Mouse (Mus musculus): ENCODE measurements at regions not wholly inside any gene's neighbourhood (a gene's known extent, or its start where the extent isn't known, plus 50 kb on each side); places are given as distances from the start of the nearest gene placed in this dataset.
A peak's percentile ranks its signal among the peaks of the same experiment; 100 is the strongest.

DNA sequence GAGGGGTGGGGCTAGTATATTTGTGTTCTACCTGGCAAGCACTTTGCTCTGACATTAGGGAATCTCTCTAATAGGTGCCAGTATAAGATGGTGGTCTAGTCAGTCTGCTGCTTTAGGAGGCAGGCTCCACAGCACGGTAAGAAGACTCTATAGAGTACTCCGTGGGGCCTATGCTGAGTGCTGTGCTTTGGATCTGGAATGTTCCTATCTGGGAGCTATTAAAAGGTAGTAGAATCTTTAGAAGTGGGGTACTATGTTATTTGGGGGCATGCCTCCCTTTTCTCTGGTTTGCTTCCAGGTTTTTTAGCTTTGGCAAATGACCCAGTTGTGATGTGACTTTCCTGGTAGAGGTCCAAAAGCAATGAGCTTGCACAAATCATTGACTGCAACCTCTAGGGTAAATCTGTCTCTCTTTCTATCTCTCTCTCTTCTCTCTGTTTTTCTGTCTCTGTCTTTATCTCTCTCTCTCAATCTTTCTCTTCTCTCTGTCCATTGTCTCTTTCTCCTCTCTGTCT, 208.6 kb upstream of the Camk1g start:
- DNase-seq (ENCODE audit: low spot score): no peak
- H3K9me3 ChIP-seq (ENCODE audit: control insufficient read depth, low read length): no peaks in the 10 kb centered on the region
- no peak overlapping the region for H3K4me3 ChIP-seq (ENCODE audit: low read depth, low read length)

DNA sequence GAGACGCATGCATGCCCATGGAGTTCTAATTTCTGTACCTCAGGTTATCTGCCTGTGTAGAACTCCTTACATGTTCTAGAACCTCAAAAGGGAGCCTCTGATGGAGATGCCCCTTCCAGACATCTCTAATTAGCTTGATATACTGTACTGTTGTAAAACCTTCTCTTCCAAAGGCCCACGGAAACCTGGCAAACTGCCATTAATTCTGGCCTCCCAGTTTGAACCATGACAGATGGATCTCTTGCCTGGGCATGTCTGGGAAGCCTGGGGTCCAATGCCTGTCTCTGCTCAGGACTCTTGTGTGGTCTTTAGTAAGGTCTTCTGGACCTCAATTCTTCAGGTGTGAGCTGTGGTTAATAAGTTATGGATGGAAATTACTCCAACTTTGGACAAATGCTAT, 207.7 kb upstream of the Camk1g start:
- Histone ChIP-seq H3K27me3 (replicated peaks; ENCODE audit: control insufficient read depth, insufficient read depth, low read length) (no peaks in the 10 kb centered on the region), H3K36me3 (ENCODE audit: control insufficient read depth, insufficient read depth, low read length) (no peaks in the 10 kb centered on the region), H3K4me3 (ENCODE audit: low read depth, low read length) (no peak overlapping the region), H3K9me3 (ENCODE audit: control insufficient read depth, low read length) (no peaks in the 10 kb centered on the region), H3K27ac (replicated peaks; ENCODE audit: low read depth, low read length) (no peak overlapping the region), H3K9ac (ENCODE audit: low read depth, low read length) (no peak overlapping the region), H3K4me2 (ENCODE audit: low read depth, low read length) (no peak overlapping the region), H3K4me1 (ENCODE audit: control insufficient read depth, insufficient read depth, low read length) (peaks cover 3% of the 10 kb centered on the region; the same call in 1 of the 2 replicates)
- DNase-seq (ENCODE audit: low spot score): peak; percentile 38
- 61% methylated on average over 2 of the region's 2 CpGs for WGBS
- ATAC-seq (ENCODE audit: low read depth): no peak

More for the DNA sequence above, 208.6 kb upstream of the Camk1g start:
- Histone ChIP-seq H3K4me2 (ENCODE audit: low read depth, low read length) (no peak overlapping the region), H3K4me1 (ENCODE audit: control insufficient read depth, insufficient read depth, low read length) (peaks cover 3% of the 10 kb centered on the region; the same call in 1 of the 2 replicates), H3K27me3 (replicated peaks; ENCODE audit: control insufficient read depth, insufficient read depth, low read length) (no peaks in the 10 kb centered on the region), H3K9ac (ENCODE audit: low read depth, low read length) (no peak overlapping the region), H3K36me3 (ENCODE audit: control insufficient read depth, insufficient read depth, low read length) (no peaks in the 10 kb centered on the region), H3K27ac (replicated peaks; ENCODE audit: low read depth, low read length) (no peak overlapping the region)
- WGBS: 67% methylated on average over 2 of the region's 2 CpGs
- ATAC-seq (ENCODE audit: low read depth): no peak

DNA sequence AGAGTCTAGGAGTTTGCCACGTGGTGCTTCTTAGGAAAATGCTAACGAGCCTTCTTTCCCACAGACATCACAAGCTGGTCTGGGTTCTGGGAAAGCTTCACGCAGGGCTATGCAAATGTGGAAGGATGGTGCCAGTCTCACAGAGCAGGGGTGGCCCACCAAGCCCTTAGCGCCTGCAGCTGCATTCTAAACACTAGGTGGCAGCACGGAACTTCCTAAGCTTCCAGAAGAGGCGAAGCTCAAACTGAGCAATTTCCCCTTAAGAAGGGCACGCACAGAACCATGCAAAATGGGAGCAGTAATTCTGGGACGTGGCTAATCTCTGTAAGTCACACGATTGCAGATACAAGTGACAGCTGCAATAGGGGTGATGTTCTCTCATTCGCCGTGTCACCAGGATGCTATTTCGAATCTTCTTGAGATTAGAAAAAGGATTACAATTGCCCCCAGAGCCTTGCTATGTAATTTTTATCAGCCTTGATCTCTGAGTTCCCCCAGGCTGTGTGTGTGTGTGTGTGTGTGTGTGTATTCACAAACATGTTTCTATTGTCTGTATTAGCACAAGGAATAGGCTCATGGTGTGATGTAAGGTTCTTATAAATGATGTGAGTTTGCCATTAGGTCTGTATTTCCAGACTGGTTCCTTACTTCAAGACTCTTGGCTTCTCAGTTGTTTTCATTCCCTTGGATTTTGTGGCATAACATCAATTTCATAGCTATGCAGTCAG, 206.1 kb upstream of the Camk1g start:
- Histone ChIP-seq H3K27ac (replicated peaks; ENCODE audit: low read depth, low read length) (no peak overlapping the region), H3K4me2 (ENCODE audit: low read depth, low read length) (no peak overlapping the region; the same call in 1 of the 2 replicates), H3K9me3 (ENCODE audit: control insufficient read depth, low read length) (no peaks in the 10 kb centered on the region), H3K27me3 (replicated peaks; ENCODE audit: control insufficient read depth, insufficient read depth, low read length) (no peaks in the 10 kb centered on the region), H3K4me3 (ENCODE audit: low read depth, low read length) (no peak overlapping the region), H3K9ac (ENCODE audit: low read depth, low read length) (no peak overlapping the region), H3K36me3 (ENCODE audit: control insufficient read depth, insufficient read depth, low read length) (no peaks in the 10 kb centered on the region), H3K4me1 (ENCODE audit: control insufficient read depth, insufficient read depth, low read length) (peaks cover 3% of the 10 kb centered on the region; the same call in 1 of the 2 replicates)
- WGBS: 6% methylated on average over 12 of the region's 12 CpGs
- ATAC-seq (ENCODE audit: low read depth): peak; percentile 95
- peak; percentile 95 for DNase-seq (ENCODE audit: low spot score)

DNA sequence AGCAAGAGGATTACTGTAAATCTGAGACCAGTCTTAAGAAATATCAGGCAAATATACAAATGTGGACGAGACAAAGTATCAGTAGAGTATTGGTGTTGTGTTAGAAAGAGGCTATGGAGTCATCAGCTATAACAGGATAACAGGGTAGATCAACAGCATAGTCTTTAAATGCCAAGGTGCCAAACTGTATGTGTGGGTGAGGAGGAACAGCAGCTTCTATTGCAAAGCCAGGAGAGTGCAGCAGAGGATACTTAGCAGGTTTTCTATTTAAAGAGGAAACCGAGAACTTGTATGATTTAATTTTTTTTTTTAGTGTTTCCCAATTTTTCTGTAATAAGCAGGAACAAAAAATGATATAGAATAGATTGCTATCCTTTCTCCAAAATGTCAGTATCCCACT, 202.7 kb upstream of the Camk1g start:
- H3K4me2 ChIP-seq (ENCODE audit: low read depth, low read length): no peak overlapping the region
- no peak overlapping the region for H3K4me3 ChIP-seq (ENCODE audit: low read depth, low read length)
- no peak for DNase-seq (ENCODE audit: low spot score)
- no peak overlapping the region for H3K27ac ChIP-seq (replicated peaks; ENCODE audit: low read depth, low read length)
- no peak overlapping the region for H3K9ac ChIP-seq (ENCODE audit: low read depth, low read length)
- no peak for ATAC-seq (ENCODE audit: low read depth)
- WGBS: 67% methylated on average over 2 of the region's 2 CpGs
- no peaks in the 10 kb centered on the region for H3K27me3 ChIP-seq (replicated peaks; ENCODE audit: control insufficient read depth, insufficient read depth, low read length)
- H3K9me3 ChIP-seq (ENCODE audit: control insufficient read depth, low read length): no peaks in the 10 kb centered on the region
- H3K4me1 ChIP-seq (ENCODE audit: control insufficient read depth, insufficient read depth, low read length): peaks cover 20% of the 10 kb centered on the region
- H3K36me3 ChIP-seq (ENCODE audit: control insufficient read depth, insufficient read depth, low read length): no peaks in the 10 kb centered on the region

DNA sequence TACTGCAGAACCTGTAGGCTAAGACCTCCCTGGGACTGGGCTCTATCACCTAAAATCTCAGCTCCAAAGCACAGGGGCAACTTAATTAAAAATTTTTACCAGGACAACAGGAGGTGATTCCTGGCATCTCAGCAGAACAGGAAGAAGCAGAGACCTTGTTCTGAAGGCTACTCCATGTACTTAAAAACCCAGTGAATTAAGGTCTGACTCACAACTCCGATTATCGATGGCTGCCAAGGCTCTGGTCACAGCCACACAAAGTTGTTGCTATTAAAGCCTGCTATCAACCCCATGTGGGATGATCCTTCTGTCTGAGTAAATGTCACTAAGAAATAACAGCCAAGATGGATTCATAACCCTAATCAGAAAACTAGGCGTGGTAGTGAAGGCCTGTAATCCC, 202.3 kb upstream of the Camk1g start:
- 93% methylated on average over 3 of the region's 3 CpGs for WGBS
- ATAC-seq (ENCODE audit: low read depth): no peak
- Histone ChIP-seq H3K27ac (replicated peaks; ENCODE audit: low read depth, low read length) (no peak overlapping the region), H3K36me3 (ENCODE audit: control insufficient read depth, insufficient read depth, low read length) (no peaks in the 10 kb centered on the region), H3K4me2 (ENCODE audit: low read depth, low read length) (no peak overlapping the region), H3K27me3 (replicated peaks; ENCODE audit: control insufficient read depth, insufficient read depth, low read length) (no peaks in the 10 kb centered on the region), H3K4me1 (ENCODE audit: control insufficient read depth, insufficient read depth, low read length) (peaks cover 24% of the 10 kb centered on the region), H3K9ac (ENCODE audit: low read depth, low read length) (no peak overlapping the region), H3K4me3 (ENCODE audit: low read depth, low read length) (no peak overlapping the region), H3K9me3 (ENCODE audit: control insufficient read depth, low read length) (no peaks in the 10 kb centered on the region)
- no peak for DNase-seq (ENCODE audit: low spot score)

DNA sequence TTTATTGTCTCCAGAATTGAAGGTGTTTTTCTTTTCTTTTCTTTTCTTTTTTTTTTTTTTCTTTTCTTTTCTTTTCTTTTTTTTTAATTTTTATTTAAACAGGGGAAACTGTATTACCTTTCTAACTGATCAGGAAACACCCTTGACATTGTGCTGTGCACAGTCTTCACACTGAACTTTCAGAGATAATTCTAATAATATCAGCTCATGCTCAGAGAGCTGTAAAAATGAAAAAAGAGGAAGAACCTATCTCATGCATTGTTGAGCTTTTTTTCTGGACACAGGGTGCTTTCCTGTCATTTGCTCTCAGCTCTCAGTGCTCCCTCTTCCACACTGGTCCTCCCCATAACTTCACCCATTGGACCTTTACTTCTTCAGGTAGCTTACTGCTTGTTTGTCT, 201.0 kb upstream of the Camk1g start:
- H3K4me2 ChIP-seq (ENCODE audit: low read depth, low read length): no peak overlapping the region
- H3K27me3 ChIP-seq (replicated peaks; ENCODE audit: control insufficient read depth, insufficient read depth, low read length): no peaks in the 10 kb centered on the region
- no peak overlapping the region for H3K27ac ChIP-seq (replicated peaks; ENCODE audit: low read depth, low read length)
- no peaks in the 10 kb centered on the region for H3K36me3 ChIP-seq (ENCODE audit: control insufficient read depth, insufficient read depth, low read length)
- no peaks in the 10 kb centered on the region for H3K9me3 ChIP-seq (ENCODE audit: control insufficient read depth, low read length)
- peaks cover 22% of the 10 kb centered on the region for H3K4me1 ChIP-seq (ENCODE audit: control insufficient read depth, insufficient read depth, low read length)
- no peak for ATAC-seq (ENCODE audit: low read depth)
- no peak overlapping the region for H3K9ac ChIP-seq (ENCODE audit: low read depth, low read length)
- no peak for DNase-seq (ENCODE audit: low spot score)
- no peak overlapping the region for H3K4me3 ChIP-seq (ENCODE audit: low read depth, low read length)

DNA sequence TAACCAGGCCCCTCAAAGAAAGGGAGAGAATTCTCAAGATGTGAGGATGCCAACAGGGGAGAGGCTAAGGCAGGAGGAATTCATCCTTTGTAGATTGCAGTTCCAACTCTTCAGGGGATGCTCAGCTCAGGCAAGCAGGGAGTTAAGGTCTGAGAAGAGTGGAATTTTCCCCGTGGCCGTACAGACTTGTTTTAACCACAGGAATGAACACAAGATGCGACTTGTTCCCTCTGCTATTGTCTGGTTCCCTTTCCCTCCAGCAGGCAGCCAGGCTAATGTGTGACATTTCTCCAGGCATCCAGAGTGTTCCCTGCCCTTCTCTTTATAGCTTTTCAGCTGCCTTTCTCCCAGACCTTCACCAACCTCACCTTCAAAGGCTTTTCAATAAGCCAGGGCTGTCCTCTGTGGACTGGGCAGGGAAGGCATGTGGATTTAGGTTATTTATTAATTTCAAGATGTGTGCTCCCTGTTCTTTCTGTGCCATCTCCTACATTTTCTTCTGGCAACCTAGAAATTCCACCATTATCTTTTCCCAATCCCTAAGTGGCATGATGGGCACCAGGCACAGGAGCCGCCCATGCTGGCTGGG, 198.6 kb upstream of the Camk1g start:
- no peaks in the 10 kb centered on the region for H3K27me3 ChIP-seq (replicated peaks; ENCODE audit: control insufficient read depth, insufficient read depth, low read length)
- H3K9me3 ChIP-seq (ENCODE audit: control insufficient read depth, low read length): no peaks in the 10 kb centered on the region
- H3K9ac ChIP-seq (ENCODE audit: low read depth, low read length): no peak overlapping the region
- peak; percentile 91 for DNase-seq (ENCODE audit: low spot score)
- H3K27ac ChIP-seq (replicated peaks; ENCODE audit: low read depth, low read length): peak overlapping the region; percentile 71
- no peaks in the 10 kb centered on the region for H3K36me3 ChIP-seq (ENCODE audit: control insufficient read depth, insufficient read depth, low read length)
- H3K4me2 ChIP-seq (ENCODE audit: low read depth, low read length): no peak overlapping the region
- no peak overlapping the region for H3K4me3 ChIP-seq (ENCODE audit: low read depth, low read length)
- ATAC-seq (ENCODE audit: low read depth): peak; percentile 80
- H3K4me1 ChIP-seq (ENCODE audit: control insufficient read depth, insufficient read depth, low read length): peaks cover 22% of the 10 kb centered on the region
- 36% methylated on average over 4 of the region's 4 CpGs for WGBS

DNA sequence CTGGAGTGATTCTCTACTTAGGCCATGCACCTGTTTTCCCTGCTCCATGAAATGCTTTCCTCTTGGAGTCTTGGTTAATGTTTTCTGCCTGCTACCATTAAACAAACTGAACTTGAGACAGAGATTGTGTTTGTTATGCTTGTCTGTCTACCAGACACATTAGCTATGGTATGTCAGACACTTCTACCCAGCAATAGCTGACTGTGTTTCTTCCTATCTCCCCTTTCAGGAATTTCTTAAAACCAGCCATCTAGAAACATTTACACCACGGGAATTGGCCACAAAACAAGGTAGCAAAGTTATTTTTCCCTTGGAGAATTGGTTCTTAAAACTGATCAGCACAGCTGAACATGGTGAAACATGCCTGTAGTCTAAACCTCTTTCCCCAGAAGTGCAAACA, 197.1 kb upstream of the Camk1g start:
- Histone ChIP-seq H3K27me3 (replicated peaks; ENCODE audit: control insufficient read depth, insufficient read depth, low read length) (no peaks in the 10 kb centered on the region), H3K36me3 (ENCODE audit: control insufficient read depth, insufficient read depth, low read length) (no peaks in the 10 kb centered on the region), H3K4me2 (ENCODE audit: low read depth, low read length) (no peak overlapping the region), H3K27ac (replicated peaks; ENCODE audit: low read depth, low read length) (peak overlapping the region; percentile 71), H3K9ac (ENCODE audit: low read depth, low read length) (no peak overlapping the region), H3K4me3 (ENCODE audit: low read depth, low read length) (no peak overlapping the region), H3K4me1 (ENCODE audit: control insufficient read depth, insufficient read depth, low read length) (peaks cover 22% of the 10 kb centered on the region), H3K9me3 (ENCODE audit: control insufficient read depth, low read length) (no peaks in the 10 kb centered on the region)
- whole genome bisulfite sequencing: 32% methylated on average over 1 of the region's 1 CpGs
- ATAC-seq (ENCODE audit: low read depth): no peak
- peak; percentile 35 for DNase-seq (ENCODE audit: low spot score)

DNA sequence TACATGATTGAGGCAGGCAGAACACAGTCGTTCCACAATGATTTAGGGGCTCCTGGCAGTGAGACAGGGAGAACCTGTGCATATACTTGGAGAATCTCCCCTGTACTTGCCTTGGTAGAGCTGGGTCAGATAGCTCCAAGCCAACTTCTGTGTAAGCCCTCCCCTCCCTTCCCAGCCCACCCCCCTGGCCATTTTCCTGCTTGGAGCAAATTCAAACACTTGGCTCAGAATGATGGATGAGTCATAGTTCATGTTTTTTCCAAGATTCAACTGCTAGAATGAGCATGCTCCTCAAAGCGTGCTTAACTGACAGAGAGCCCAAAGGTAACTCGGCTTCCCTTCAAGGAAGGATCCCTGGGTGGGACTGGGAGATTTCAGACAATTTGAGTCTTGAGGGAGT, 194.1 kb upstream of the Camk1g start:
- Histone ChIP-seq H3K27me3 (replicated peaks; ENCODE audit: control insufficient read depth, insufficient read depth, low read length) (no peaks in the 10 kb centered on the region), H3K4me1 (ENCODE audit: control insufficient read depth, insufficient read depth, low read length) (peaks cover 19% of the 10 kb centered on the region), H3K27ac (replicated peaks; ENCODE audit: low read depth, low read length) (no peak overlapping the region), H3K9me3 (ENCODE audit: control insufficient read depth, low read length) (no peaks in the 10 kb centered on the region), H3K4me2 (ENCODE audit: low read depth, low read length) (no peak overlapping the region), H3K36me3 (ENCODE audit: control insufficient read depth, insufficient read depth, low read length) (no peaks in the 10 kb centered on the region), H3K4me3 (ENCODE audit: low read depth, low read length) (no peak overlapping the region), H3K9ac (ENCODE audit: low read depth, low read length) (no peak overlapping the region)
- WGBS: 60% methylated on average over 3 of the region's 3 CpGs
- DNase-seq (ENCODE audit: low spot score): peak; percentile 67
- no peak for ATAC-seq (ENCODE audit: low read depth)
